Mouse (Mus musculus): Measurements from ENCODE around the gene Baiap2. TPM values are rescaled to one million over a fixed set of nuclear protein-coding genes. Genes with fewer than 3 reads are reported as not detected.
A peak's percentile ranks its signal among the peaks of the same experiment; 100 is the strongest.

Gene Baiap2
- total RNA-seq, 2 experiments from 2014 or later: 226 to 231 TPM

GRCm38 (mm10) chr11:120032052-120032451, 89.5 kb downstream of the Baiap2 start:
- no peak for DNase-seq (ENCODE audit: extremely low spot score in 1 of 2, low spot score in 1 of 2)

DNA sequence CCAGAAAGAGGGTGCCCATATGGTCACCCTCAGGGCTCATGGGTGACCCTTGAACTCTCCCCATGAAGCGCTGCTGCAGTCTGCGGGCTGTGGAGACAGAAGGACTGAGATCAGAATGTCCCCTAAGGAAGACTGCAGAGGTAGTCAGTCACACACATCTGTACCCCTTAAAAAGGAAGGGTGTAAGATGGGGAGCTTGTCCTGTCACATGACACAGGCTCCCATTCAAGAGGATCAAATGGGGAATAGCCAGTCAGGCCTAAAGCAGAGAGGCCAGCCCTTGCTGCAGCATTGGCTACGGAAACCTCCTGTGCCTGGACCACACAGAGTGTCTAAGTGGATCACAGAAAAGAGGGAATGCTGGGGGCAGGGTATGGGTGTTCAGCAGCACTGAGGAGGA, 90.9 kb downstream of the Baiap2 start:
- no peak for DNase-seq (ENCODE audit: extremely low spot score in 1 of 2, low spot score in 1 of 2)

GRCm38 (mm10) chr11:120034306-120034705, 91.7 kb downstream of the Baiap2 start:
- DNase-seq (ENCODE audit: extremely low spot score in 1 of 2, low spot score in 1 of 2): no peak

- no peak for DNase-seq (ENCODE audit: extremely low spot score in 1 of 2, low spot score in 1 of 2)
Observed at GRCm38 (mm10) chr11:120034762-120035161, 92.2 kb downstream of the Baiap2 start.

DNA sequence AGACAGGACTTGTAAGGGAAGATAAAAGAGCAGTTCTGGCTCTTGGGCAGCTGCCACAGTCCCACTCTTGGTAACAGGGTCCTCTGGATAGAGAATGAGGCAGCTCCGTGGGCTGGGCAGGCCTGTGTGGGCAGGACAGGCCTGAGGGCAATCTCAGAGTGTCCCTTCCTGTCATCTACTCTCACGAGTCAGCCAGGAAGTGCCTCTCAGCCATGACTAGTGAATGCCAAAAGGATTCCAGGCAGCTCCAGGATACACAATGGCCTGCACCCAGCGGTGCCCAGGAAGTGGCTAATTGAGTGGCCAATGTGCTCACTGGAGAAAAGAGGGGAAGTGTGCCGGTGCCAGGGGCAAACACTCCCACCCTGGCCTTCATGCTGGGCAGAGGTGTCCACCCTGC, 97.0 kb downstream of the Baiap2 start:
- DNase-seq (ENCODE audit: extremely low spot score in 1 of 2, low spot score in 1 of 2): no peak

- DNase-seq (ENCODE audit: extremely low spot score in 1 of 2, low spot score in 1 of 2): no peak
Observed at GRCm38 (mm10) chr11:120040440-120040839, 97.9 kb downstream of the Baiap2 start.

GRCm38 (mm10) chr11:120041191-120042123, 98.9 kb downstream of the Baiap2 start:
- no peak for DNase-seq (ENCODE audit: extremely low spot score in 1 of 2, low spot score in 1 of 2)

- no peak for DNase-seq (ENCODE audit: extremely low spot score in 1 of 2, low spot score in 1 of 2)
Observed at GRCm38 (mm10) chr11:120042141-120042838, 99.7 kb downstream of the Baiap2 start.

DNA sequence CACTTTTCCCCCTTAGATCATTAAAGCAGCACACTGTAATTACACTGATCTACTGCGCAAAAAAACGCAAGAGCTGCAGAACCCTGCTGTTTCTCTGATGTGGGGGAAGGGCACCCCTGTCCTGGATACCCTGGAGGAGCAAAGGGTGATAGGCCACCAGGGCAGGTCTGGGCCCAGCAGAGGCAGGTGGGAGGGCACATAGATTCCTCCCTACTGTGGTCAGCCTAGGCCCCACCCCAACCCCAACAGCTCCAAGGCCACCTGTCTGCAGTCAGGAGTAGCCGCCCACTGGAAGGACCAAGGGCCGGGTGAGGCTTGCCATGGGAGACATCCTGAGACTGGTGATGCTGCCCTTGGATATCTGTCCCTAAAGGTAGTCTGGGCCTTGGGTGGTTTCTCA, 102.8 kb downstream of the Baiap2 start:
- DNase-seq (ENCODE audit: extremely low spot score in 1 of 2, low spot score in 1 of 2): no peak

GRCm38 (mm10) chr11:120045839-120046552, 103.4 kb downstream of the Baiap2 start:
- peak in 1 of 2 experiments; percentile 49 for DNase-seq (ENCODE audit: extremely low spot score in 1 of 2, low spot score in 1 of 2)

DNA sequence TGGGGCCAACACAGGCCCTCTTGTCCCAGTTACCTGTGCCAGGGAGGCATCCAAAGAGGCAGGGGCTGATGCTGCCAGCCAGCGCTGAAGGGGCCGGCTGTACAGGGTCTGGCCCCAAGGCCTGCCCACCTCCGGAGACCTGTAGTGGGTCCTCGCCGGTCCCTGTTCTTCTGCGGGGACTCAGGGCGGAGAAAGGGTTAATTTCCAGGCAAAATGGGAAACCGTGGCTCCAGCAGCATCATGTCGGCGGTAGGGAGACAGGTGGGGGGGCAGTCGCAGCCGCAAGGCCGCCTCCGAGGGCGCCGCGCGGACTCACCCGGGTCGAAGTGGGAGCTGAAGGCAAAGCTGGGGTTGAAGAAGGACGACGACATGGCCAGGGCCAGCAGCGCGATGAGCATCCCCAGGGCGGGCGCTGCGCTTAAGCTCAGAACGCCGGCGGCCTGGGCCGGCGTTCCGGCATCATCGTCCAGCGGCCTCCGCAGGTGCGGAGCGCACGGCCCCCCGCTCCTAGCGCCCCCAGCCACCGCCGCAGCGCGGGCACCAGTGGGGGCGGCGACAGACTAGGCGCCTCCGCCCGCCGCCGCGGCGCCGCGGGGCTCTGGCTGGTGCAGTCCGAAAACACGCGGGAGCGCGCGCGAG, 104.1 kb downstream of the Baiap2 start, which contains the start of gene Aatk:
Gene Aatk, minus strand, starts transcription at position 615 of the 639 bp plus-strand sequence.
- DNase-seq (ENCODE audit: extremely low spot score in 1 of 2, low spot score in 1 of 2): peak in 1 of 2 experiments; percentile 43

- DNase-seq (ENCODE audit: extremely low spot score in 1 of 2, low spot score in 1 of 2): peak in 1 of 2 experiments; percentile 50
Observed at GRCm38 (mm10) chr11:120047531-120048251, 105.1 kb downstream of the Baiap2 start.

DNA sequence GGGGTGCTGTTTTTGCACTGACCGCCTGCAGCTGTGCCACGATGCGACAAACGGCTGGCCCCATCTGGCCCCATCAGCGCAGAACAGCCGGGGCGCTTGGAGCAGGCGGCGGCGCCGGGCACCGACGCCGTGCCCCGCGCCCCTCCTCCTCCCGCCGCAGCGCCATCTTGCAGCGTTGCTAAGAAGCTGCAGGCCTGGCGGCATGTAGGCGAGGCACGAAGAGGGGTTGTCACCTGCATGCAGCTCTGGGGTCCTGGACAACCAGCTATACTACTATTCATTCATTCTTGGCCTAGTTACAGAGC, 105.6 kb downstream of the Baiap2 start:
- peak; percentile 49 to 64 for DNase-seq (ENCODE audit: extremely low spot score in 1 of 2, low spot score in 1 of 2)

GRCm38 (mm10) chr11:120049067-120049466, 106.5 kb downstream of the Baiap2 start:
- DNase-seq (ENCODE audit: extremely low spot score in 1 of 2, low spot score in 1 of 2): no peak

- DNase-seq (ENCODE audit: extremely low spot score in 1 of 2, low spot score in 1 of 2): no peak
Observed at GRCm38 (mm10) chr11:120051124-120051811, 108.7 kb downstream of the Baiap2 start.

DNA sequence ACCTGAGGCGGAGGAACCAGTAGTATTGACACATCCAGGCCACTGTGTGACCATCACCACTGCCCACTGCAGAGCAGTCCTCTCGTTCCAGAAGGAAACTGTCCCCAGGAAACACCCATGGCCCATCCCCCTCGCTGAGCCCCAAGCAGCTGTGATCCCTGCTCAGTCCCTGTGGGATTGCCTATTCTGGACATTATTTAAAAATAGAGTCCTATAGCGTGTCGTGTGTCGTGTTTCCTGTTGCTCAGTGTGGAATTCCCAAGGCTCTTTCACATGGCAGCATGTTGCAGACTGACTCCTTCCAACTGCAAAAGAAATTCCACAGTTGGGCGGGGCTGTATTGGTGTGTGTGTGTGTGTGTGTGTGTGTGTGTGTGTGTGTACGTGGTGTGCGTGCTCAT, 109.7 kb downstream of the Baiap2 start:
- no peak for DNase-seq (ENCODE audit: extremely low spot score in 1 of 2, low spot score in 1 of 2)

DNA sequence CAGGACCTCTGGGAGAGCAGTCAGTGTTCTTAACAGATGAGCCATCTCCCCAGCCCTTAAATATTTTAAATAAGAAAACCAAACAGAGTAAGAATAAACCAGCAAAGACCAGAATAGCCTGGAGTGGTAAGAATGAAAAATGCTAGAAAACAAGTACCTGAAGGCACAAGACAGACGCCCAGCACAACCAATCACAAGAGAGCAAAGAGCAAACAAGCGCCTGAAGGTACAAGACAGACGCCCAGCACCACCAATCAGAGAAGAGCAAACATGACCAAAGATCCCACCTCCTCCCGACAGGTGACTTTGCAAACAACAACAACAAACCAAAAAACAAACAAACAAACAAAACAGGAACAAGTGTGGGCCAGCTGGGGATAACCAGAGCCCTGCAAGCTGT, 111.3 kb downstream of the Baiap2 start:
- DNase-seq (ENCODE audit: extremely low spot score in 1 of 2, low spot score in 1 of 2): no peak

DNA sequence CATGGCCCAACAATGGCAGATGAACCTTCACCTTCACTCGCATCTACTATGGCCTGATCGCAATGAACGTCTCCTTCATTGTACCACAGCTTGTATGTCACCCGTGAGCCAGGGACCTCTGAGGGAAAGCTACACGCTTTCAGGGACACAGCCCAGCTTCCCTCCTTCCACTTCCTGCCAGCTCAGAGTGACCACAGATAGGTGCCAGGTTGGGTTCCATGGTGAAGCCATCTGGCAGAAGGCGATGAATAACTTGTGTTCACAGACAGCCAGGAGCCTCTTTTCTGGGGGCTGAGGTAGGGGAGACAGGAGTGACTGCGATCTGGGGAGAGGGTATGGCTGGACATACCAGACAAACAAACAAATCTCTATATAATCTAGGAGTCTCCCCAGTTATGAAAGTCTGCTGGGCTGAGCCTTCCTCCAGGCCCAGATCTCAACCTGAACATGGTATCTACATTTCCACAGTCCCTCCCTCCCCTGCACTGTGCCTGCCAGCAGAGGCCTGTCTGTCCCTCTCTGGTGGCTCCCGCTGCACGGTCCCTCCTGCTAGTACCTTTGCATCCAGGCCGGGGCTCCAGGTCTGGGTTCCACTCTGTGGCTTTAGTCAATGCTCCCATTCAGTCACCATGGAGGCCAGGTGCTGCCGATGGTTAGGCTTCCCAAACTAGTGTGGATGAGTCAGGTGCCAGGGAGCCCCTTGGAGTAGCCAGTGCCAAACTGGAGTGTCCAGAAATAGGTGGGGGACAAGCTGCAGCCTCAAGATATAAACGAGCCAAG, 113.6 kb downstream of the Baiap2 start:
- no peak for DNase-seq (ENCODE audit: extremely low spot score in 1 of 2, low spot score in 1 of 2)
